Mouse (Mus musculus): ENCODE results near the gene Sergef.

DNA sequence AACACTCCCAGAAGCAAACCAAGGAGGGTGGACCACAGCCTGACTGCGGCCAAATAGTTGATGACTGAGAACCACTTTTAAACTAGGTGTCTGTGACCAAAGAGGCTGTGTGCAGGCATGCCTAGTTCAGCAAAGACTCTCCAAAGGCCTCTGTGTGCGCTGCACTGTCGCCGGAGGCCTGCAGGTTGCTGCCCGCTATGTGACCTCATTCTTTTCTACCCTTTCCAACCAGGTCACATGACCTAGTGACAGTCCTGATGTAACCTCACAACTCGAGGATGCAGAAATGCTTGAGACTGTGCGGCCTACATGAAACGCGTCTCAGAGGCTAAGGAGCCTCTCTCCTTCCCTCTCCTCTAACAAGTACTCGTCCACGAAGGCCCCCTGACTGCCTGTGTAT is 106.1 kb downstream of the Sergef start:
- no peak for TF ChIP-seq CTCF (IDR thresholded peaks at IDR 0.05; ENCODE audit: low read depth, low read length)
- no peak for TF ChIP-seq POLR2A (IDR thresholded peaks at IDR 0.05; ENCODE audit: borderline replicate concordance, low read depth, low read length)
